Mouse (Mus musculus) stomach, embryonic 16.5 days (tissue): ENCODE results near the gene Lmna. TPM values are rescaled to one million over a fixed set of nuclear protein-coding genes. Genes with fewer than 3 reads are reported as not detected.

Experiments
- ATAC-seq: fragments of 200-750 bp; cut with Nextera tagmentation; 2 replicates; pipeline ENCODE4 v1.8.0; 2017; ENCODE audit warnings: moderate number of reproducible peaks, moderate TSS enrichment; ENCODE audit not compliant: insufficient read depth, low FRiP score
- H3K27ac ChIP-seq: fragments of 300-500 bp; sonication (generic); 2 replicates; pipeline ENCODE4 v1.5.1; 2014; ENCODE audit warnings: low read length
- H3K27me3 ChIP-seq: fragments of 300-500 bp; sonication (generic); 2 replicates; pipeline ENCODE4 v1.6.1; 2014; ENCODE audit warnings: low read length, control low read depth, mixed read lengths; ENCODE audit not compliant: control insufficient read depth, insufficient read depth
- H3K36me3 ChIP-seq: fragments of 300-500 bp; sonication (generic); 2 replicates; pipeline ENCODE4 v1.6.1; 2014; ENCODE audit warnings: low read length; ENCODE audit not compliant: control insufficient read depth, insufficient read depth
- H3K4me1 ChIP-seq: fragments of 300-500 bp; sonication (generic); 2 replicates; pipeline ENCODE4 v1.6.1; 2014; ENCODE audit warnings: low read length, control low read depth, mixed read lengths; ENCODE audit not compliant: control insufficient read depth, insufficient read depth
- H3K4me2 ChIP-seq: fragments of 300-500 bp; sonication (generic); 2 replicates; pipeline ENCODE4 v1.6.1; 2014; ENCODE audit warnings: low read depth, low read length, mixed read lengths
- H3K4me3 ChIP-seq: fragments of 300-500 bp; sonication (generic); replicated peaks from 2 replicates; pipeline ENCODE4 v1.5.1; 2014; ENCODE audit warnings: mild to moderate bottlenecking, low read length
- H3K9ac ChIP-seq: fragments of 300-500 bp; sonication (generic); 2 replicates; pipeline ENCODE4 v1.6.1; 2014; ENCODE audit warnings: low read length
- H3K9me3 ChIP-seq: fragments of 300-500 bp; sonication (generic); replicated peaks from 2 replicates; pipeline ENCODE4 v1.6.1; 2016; ENCODE audit warnings: low read length, control low read depth; ENCODE audit not compliant: control insufficient read depth
- WGBS: fragments of 180-500 bp; shearing (Covaris S2); extraction: QIAGEN DNeasy Blood & Tissue Kit; methylation state at CpG from one replicate; pipeline ENCODE4 v1.1.7; 2014; 5-methylcytosine and 5-hydroxymethylcytosine counted together
- polyA plus RNA-seq: library from polyadenylated mRNA; unstranded; fragments of >200 nt; fragmentation: Nextera tagmentation; extraction: Ambion mirVana; gene quantifications from 2 replicates; pipeline ENCODE4 v1.2.1, GENCODE M21; 2015

The Lmna gene
- polyA plus RNA-seq, 1 experiment from 2014 or later: 266 TPM

GRCm38 (mm10) chr3:88533706-88534105 is 23.9 kb upstream of the Lmna start:
- H3K4me1 ChIP-seq: peaks cover 62% of the 10 kb centered on the region
- ATAC-seq: no peak
- H3K9me3 ChIP-seq: no peaks in the 10 kb centered on the region

DNA sequence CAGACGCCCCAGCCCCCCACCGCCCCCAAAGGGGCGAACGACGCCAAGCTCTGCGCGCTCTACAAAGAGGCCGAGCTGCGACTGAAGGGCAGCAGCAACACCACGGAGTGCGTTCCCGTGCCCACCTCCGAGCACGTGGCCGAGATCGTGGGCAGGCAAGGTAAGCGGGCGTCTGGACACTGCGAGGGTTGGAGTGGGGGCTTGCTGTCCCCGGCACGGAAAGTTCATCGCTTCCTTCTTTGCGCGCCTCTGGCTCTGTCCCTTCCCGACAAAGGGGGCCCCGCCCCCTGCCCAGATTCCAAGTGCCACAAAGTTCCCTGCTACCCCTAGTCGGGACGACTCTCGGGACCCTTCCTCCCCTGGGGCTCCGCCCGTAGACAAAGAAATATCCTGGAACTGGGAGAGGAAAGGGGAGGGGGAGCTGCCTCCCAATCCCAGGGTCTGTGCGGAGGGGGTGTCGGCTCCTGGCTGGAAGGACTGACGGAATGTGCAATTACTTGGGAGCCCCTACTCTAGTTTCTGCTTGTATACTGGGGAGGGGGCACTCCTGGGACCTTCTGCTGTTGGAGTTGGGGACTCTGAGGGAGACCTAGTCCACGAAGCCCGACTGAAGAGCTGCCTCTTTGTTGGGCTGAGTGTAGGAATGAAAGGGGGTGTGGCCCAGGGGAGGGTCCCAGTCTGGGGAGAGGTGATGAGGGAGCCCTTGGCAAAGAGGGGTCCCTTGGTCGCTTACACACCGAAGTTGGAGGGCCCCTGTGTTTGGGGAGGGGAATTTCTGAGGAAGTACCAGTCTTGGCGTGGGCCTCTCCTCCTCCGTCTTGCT is 23.1 kb upstream of the Lmna start:
- Histone ChIP-seq H3K27ac (peak overlapping the region; percentile 87), H3K36me3 (peaks cover 9% of the 10 kb centered on the region; the same call in 1 of the 2 replicates), H3K9me3 (no peaks in the 10 kb centered on the region), H3K4me1 (peaks cover 62% of the 10 kb centered on the region), H3K4me2 (peak overlapping the region; percentile 79), H3K4me3 (peak overlapping the region; percentile 67), H3K27me3 (no peaks in the 10 kb centered on the region), H3K9ac (peak overlapping the region; percentile 97)
- ATAC-seq: peak; percentile 6; the same call in 1 of the 2 replicates
- under 1% methylated on average over 40 of the region's 40 CpGs for WGBS

More at GRCm38 (mm10) chr3:88533706-88534105, 23.9 kb upstream of the Lmna start:
- peak overlapping the region; percentile 97 for H3K9ac ChIP-seq
- WGBS: 1% methylated on average over 5 of the region's 5 CpGs
- H3K4me2 ChIP-seq: peak overlapping the region; percentile 79
- H3K36me3 ChIP-seq: peaks cover 12% of the 10 kb centered on the region
- peak overlapping the region; percentile 87 for H3K27ac ChIP-seq
- peak overlapping the region; percentile 67 for H3K4me3 ChIP-seq
- H3K27me3 ChIP-seq: no peaks in the 10 kb centered on the region

- no peaks in the 10 kb centered on the region for H3K27me3 ChIP-seq
- WGBS: under 1% methylated on average over 30 of the region's 31 CpGs
- ATAC-seq: no peak
- H3K4me3 ChIP-seq: peak within 1 kb of the TSS; percentile 67
- H3K36me3 ChIP-seq: peaks cover 9% of the 10 kb centered on the region; the same call in 1 of the 2 replicates
- H3K4me2 ChIP-seq: peak within 1 kb of the TSS; percentile 79
- peaks cover 64% of the 10 kb centered on the region for H3K4me1 ChIP-seq
- no peaks in the 10 kb centered on the region for H3K9me3 ChIP-seq
- peak within 1 kb of the TSS; percentile 87 for H3K27ac ChIP-seq
- H3K9ac ChIP-seq: peak within 1 kb of the TSS; percentile 97
Measured at GRCm38 (mm10) chr3:88532299-88532674, 22.5 kb upstream of the Lmna start, which contains the start of gene Mex3a. TSS of gene Mex3a (plus strand) at chr3:88532395.

GRCm38 (mm10) chr3:88531348-88532298 is 21.9 kb upstream of the Lmna start:
- 1% methylated on average over 61 of the region's 63 CpGs for WGBS
- Histone ChIP-seq H3K4me2 (peak overlapping the region; percentile 79), H3K4me3 (peak overlapping the region; percentile 67), H3K27ac (peak overlapping the region; percentile 87), H3K36me3 (0 out of 2 replicates have a peak, but pooled peaks cover 3% of the 10 kb centered on the region), H3K4me1 (peaks cover 62% of the 10 kb centered on the region), H3K9me3 (no peaks in the 10 kb centered on the region), H3K27me3 (no peaks in the 10 kb centered on the region), H3K9ac (peak overlapping the region; percentile 97)
- ATAC-seq: peak; percentile 85

- Histone ChIP-seq H3K4me2 (peak overlapping the region; percentile 79), H3K27ac (peak overlapping the region; percentile 87), H3K36me3 (no peaks in the 10 kb centered on the region), H3K4me3 (peak overlapping the region; percentile 67), H3K27me3 (no peaks in the 10 kb centered on the region), H3K4me1 (peaks cover 56% of the 10 kb centered on the region), H3K9me3 (no peaks in the 10 kb centered on the region), H3K9ac (peak overlapping the region; percentile 97)
- 14% methylated on average over 11 of the region's 11 CpGs for WGBS
- ATAC-seq: no peak
Measured at GRCm38 (mm10) chr3:88530082-88530864, 20.5 kb upstream of the Lmna start.

DNA sequence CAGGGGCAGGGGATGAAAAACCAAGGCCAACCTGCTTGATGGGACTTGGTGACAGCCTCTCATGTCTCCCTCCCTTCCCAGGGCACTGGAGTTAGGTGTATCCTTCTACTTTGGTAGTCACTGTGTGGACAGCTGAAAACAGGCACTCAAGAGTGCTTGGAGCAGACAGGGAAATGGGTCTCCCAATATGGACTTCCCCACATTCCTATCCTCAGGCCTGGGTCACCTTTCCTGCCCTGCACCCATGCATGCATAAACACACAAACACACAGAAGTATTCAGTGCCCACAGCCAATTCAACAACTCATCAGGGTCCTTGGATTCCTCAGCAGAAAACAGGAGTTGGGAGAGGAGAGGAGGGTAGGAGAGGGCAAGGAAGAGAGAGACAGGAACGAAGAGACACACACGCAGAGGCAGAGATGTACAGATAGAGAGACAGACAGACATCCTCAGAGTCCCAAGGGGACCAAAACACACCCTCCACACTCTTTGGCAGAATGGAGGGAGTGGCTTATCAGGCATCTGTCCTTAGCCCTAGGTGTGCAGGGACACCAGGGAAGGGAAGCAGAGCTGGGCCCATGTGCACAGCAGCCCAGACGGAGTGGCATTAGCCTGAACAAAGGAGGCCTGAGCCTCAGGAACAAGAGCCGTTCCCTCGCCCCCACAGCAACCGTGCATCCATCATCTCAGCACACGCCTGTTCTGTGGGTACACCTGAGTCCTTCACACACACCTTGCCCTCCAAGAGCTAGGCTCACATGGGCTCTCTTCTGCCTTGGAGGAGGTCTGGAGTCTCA is 19.6 kb upstream of the Lmna start:
- no peak for ATAC-seq
- Histone ChIP-seq H3K9ac (peak overlapping the region; percentile 97), H3K4me1 (peaks cover 47% of the 10 kb centered on the region), H3K27ac (no peak overlapping the region; the same call in 1 of the 2 replicates), H3K9me3 (no peaks in the 10 kb centered on the region), H3K4me2 (peak overlapping the region; percentile 79), H3K4me3 (peak overlapping the region; percentile 67; the same call in 1 of the 2 replicates), H3K36me3 (peaks cover 6% of the 10 kb centered on the region; the same call in 1 of the 2 replicates), H3K27me3 (no peaks in the 10 kb centered on the region)
- 35% methylated on average over 7 of the region's 7 CpGs for WGBS

DNA sequence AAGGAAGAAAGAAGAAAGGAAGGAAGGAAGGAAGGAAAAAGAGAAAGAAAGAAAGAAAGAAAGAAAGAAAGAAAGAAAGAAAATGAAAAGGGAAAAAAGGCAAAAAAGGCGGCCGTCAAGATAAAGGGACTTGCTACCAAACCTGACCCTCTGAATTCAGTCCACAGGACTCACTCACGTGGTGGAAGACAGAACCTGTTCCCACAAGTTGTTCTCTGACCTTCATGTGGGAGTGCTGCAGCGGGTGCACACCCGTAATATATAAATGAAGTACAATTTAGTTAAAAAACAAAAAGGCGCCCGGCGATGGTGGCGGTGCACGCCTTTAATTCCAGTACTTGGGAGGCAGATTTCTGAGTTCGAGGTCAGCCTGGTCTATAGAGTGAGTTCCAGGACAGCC is 18.9 kb upstream of the Lmna start:
- Histone ChIP-seq H3K4me2 (no peak overlapping the region), H3K9me3 (no peaks in the 10 kb centered on the region), H3K27ac (no peak overlapping the region), H3K4me1 (peaks cover 39% of the 10 kb centered on the region), H3K9ac (0 out of 2 replicates have a peak overlapping the region, but pooled peaks have one; percentile 97), H3K27me3 (no peaks in the 10 kb centered on the region), H3K4me3 (no peak overlapping the region), H3K36me3 (peaks cover 6% of the 10 kb centered on the region; the same call in 1 of the 2 replicates)
- 71% methylated on average over 11 of the region's 11 CpGs for WGBS
- ATAC-seq: no peak

DNA sequence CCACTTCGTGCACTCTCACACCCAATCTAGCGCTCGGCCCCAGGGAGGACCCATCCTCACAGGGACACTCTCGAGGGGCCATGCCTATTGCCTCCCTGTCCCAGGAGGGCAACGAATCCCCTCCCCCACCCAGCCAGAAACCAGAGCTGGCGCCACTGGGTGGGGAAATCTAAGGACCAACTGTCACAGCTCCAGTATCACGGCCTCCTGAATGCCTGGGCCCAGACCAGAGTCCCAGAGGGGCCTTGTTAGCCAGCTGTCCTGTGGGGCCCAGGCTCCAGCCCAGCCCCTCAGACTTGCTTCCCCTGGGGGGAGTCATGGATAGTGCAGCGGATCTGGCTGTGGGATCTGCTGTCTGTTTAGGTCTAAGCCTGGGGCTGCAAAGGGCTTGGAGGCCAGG is 17.8 kb upstream of the Lmna start:
- 49% methylated on average over 8 of the region's 8 CpGs for whole genome bisulfite sequencing
- ATAC-seq: no peak
- H3K4me3 ChIP-seq: no peak overlapping the region
- H3K9ac ChIP-seq: peak overlapping the region; percentile 61
- peaks cover 37% of the 10 kb centered on the region for H3K4me1 ChIP-seq
- no peaks in the 10 kb centered on the region for H3K27me3 ChIP-seq
- H3K27ac ChIP-seq: peak overlapping the region; percentile 37
- no peaks in the 10 kb centered on the region for H3K9me3 ChIP-seq
- 0 out of 2 replicates have a peak overlapping the region, but pooled peaks have one; percentile 9 for H3K4me2 ChIP-seq
- peaks cover 6% of the 10 kb centered on the region; the same call in 1 of the 2 replicates for H3K36me3 ChIP-seq
